Mouse (Mus musculus) ovary, adult 2 months (tissue): ENCODE results near the gene Nox3. TPM values are rescaled to one million over a fixed set of nuclear protein-coding genes. Genes with fewer than 3 reads are reported as not detected.

ENCODE experiments used
- polyA plus RNA-seq: library from polyadenylated mRNA; depleted of rRNA; stranded (reverse); fragments of >200 nt; gene quantifications from 2 replicates; pipeline ENCODE4 v1.2.3, GENCODE M21; 2012; rRNA removed

Gene Nox3
- polyA plus RNA-seq = not detected in 2 replicates

GRCm38 (mm10) chr17:3696161-3696560 lies at the start of gene Nox3:
Nox3 (minus strand) TSS chr17:3696261.

Other genes starting within 250 kb of the Nox3 start
- gene Cldn20, start 163.7 kb downstream of the Nox3 start, polyA plus RNA-seq = not detected in 2 replicates
- gene Tfb1m, start 138.5 kb downstream of the Nox3 start, polyA plus RNA-seq = 1.4 and 1.6 TPM in 2 replicates